In the genomic region with DNA sequence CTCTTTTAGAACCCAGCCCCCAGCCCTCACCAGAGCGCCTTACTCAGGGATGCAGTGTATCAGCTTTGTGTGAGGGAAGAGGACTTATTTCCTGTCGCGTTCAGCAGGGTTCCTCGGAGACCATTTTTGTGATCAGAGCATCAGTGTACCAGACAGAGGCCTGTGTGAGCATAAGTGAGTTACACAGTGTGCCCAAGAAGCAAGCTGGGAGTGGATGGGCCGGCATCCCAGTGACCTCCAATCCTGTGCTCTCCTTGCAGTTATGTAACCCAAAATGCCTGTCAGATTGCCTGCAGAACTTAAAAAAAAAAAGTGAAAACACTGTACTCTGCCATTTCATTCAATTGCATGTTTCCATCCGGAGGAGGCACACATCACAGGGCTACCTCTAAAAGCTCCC, we compare ENCODE assay signal across 14 mouse cellular contexts.
DNase-seq lines count a peak whose midpoint lies in the region; ATAC-seq and TF ChIP-seq lines count a peak whose summit lies in the region.
"Had no signal": no experiment of that assay in that cellular context is flagged by ENCODE, and none has a peak within 500 bp of the region (broad histone marks: within the 10 kb centered on the region; RNA-seq: fewer than 3 reads in every experiment).

No protein-coding gene starts in this region.

- H3K4me2 ChIP-seq in hindbrain, embryonic 13.5 days, result no peak overlapping the region
- no peak overlapping the region for H3K4me2 ChIP-seq in neural tube, embryonic 14.5 days (ENCODE audit: low read depth, low read length)
- H3K4me2 ChIP-seq: embryonic facial prominence, embryonic 12.5 days; heart, embryonic 15.5 days; intestine, embryonic 15.5 days; liver, embryonic 11.5 days had no signal

- no peak for DNase-seq in layer of hippocampus, adult 2 months (ENCODE audit: low spot score in 2 of 2)
- no peak for DNase-seq in layer of hippocampus, postnatal 36 days
- DNase-seq in adipocyte (ENCODE audit: low spot score), result peak; percentile 7
- no peak for DNase-seq in cerebellum, adult 2 months
- no peak for DNase-seq in retina, postnatal 1 day
- DNase-seq: adrenal gland, postnatal 10 days; cerebellum, postnatal 36 days; kidney, postnatal 25 days had no signal

- WGBS in hindbrain, embryonic 13.5 days, result 48% methylated on average over 6 of the region's 6 CpGs
- 17% methylated on average over 6 of the region's 6 CpGs for WGBS in neural tube, embryonic 14.5 days
- WGBS in cerebellum, adult 2 months, result 69% methylated on average over 6 of the region's 6 CpGs

- no peak for TF ChIP-seq CTCF in layer of hippocampus, adult 2 months (conservative IDR thresholded peaks at IDR 0.05)
- TF ChIP-seq CTCF in cerebellum, adult 2 months (IDR thresholded peaks at IDR 0.05; ENCODE audit: borderline replicate concordance, insufficient read depth, low read depth, low read length), result no peak

- H3K27ac ChIP-seq in layer of hippocampus, adult 2 months, result peak overlapping the region; percentile 71
- H3K27ac ChIP-seq in hindbrain, embryonic 13.5 days, result peak overlapping the region; percentile 55; the same call in 1 of the 2 replicates
- peak overlapping the region; percentile 64 for H3K27ac ChIP-seq in neural tube, embryonic 14.5 days (ENCODE audit: low read depth, low read length)
- H3K27ac ChIP-seq in cerebellum, adult 2 months (ENCODE audit: insufficient read depth, low read length), result no peak overlapping the region
- H3K27ac ChIP-seq: embryonic facial prominence, embryonic 12.5 days; heart, embryonic 15.5 days; intestine, embryonic 15.5 days had no signal

- ATAC-seq in hindbrain, embryonic 13.5 days (ENCODE audit: low FRiP score), result no peak
- 0 out of 2 replicates have a peak, but pooled peaks have one; percentile 21 for ATAC-seq in neural tube, embryonic 14.5 days (ENCODE audit: low read depth)

- no peak overlapping the region for H3K4me3 ChIP-seq in layer of hippocampus, adult 2 months
- H3K4me3 ChIP-seq in hindbrain, embryonic 13.5 days, result no peak overlapping the region
- H3K4me3 ChIP-seq in neural tube, embryonic 14.5 days (ENCODE audit: low read depth, low read length), result no peak overlapping the region
- no peak overlapping the region for H3K4me3 ChIP-seq in cerebellum, adult 2 months (replicated peaks; ENCODE audit: insufficient read depth, low read depth, low read length)
- H3K4me3 ChIP-seq: embryonic facial prominence, embryonic 12.5 days; heart, embryonic 15.5 days; intestine, embryonic 15.5 days had no signal

- no peaks in the 10 kb centered on the region for H3K9me3 ChIP-seq in hindbrain, embryonic 13.5 days
- H3K9me3 ChIP-seq in neural tube, embryonic 14.5 days (ENCODE audit: control insufficient read depth, low read length), result no peaks in the 10 kb centered on the region
- H3K9me3 ChIP-seq: embryonic facial prominence, embryonic 12.5 days; heart, embryonic 15.5 days; intestine, embryonic 15.5 days had no signal

- H3K27me3 ChIP-seq in hindbrain, embryonic 13.5 days, result no peaks in the 10 kb centered on the region
- no peaks in the 10 kb centered on the region for H3K27me3 ChIP-seq in neural tube, embryonic 14.5 days (ENCODE audit: control insufficient read depth, insufficient read depth, low read length)
- no peaks in the 10 kb centered on the region for H3K27me3 ChIP-seq in cerebellum, adult 2 months (ENCODE audit: control insufficient read depth, insufficient read depth, low read length)
- H3K27me3 ChIP-seq: embryonic facial prominence, embryonic 12.5 days; heart, embryonic 15.5 days; intestine, embryonic 15.5 days had no signal

- TF ChIP-seq POLR2A in cerebellum, adult 2 months (IDR thresholded peaks at IDR 0.05; ENCODE audit: borderline replicate concordance, insufficient read depth, low read length), result no peak

- no peaks in the 10 kb centered on the region for H3K36me3 ChIP-seq in hindbrain, embryonic 13.5 days
- no peaks in the 10 kb centered on the region for H3K36me3 ChIP-seq in neural tube, embryonic 14.5 days (ENCODE audit: control insufficient read depth, insufficient read depth, low read length)
- H3K36me3 ChIP-seq: embryonic facial prominence, embryonic 12.5 days; heart, embryonic 15.5 days; intestine, embryonic 15.5 days had no signal

- peak overlapping the region; percentile 7; the same call in 1 of the 2 replicates for H3K9ac ChIP-seq in hindbrain, embryonic 13.5 days
- H3K9ac ChIP-seq in neural tube, embryonic 14.5 days (replicated peaks; ENCODE audit: low read depth, low read length), result no peak overlapping the region
- H3K9ac ChIP-seq: embryonic facial prominence, embryonic 12.5 days; heart, embryonic 15.5 days; intestine, embryonic 15.5 days had no signal

- H3K4me1 ChIP-seq in hindbrain, embryonic 13.5 days (replicated peaks), result peaks cover 39% of the 10 kb centered on the region
- H3K4me1 ChIP-seq in neural tube, embryonic 14.5 days (ENCODE audit: control insufficient read depth, insufficient read depth, low read length), result peaks cover 30% of the 10 kb centered on the region
- no peaks in the 10 kb centered on the region for H3K4me1 ChIP-seq in cerebellum, adult 2 months (ENCODE audit: control insufficient read depth, insufficient read depth, low read length)
